Mouse (Mus musculus) liver, adult 2 months (tissue): Measurements from ENCODE around the gene Ephb2.

Experiments
- CTCF ChIP-seq: fragments of 200-500 bp; IDR thresholded peaks from 2 replicates; pipeline ENCODE4 v1.5.1; 2011; ENCODE audit warnings: low read depth, low read length, control low read depth
- POLR2A ChIP-seq: fragments of 200-500 bp; IDR thresholded peaks from 2 replicates; pipeline ENCODE4 v1.6.1; 2011; ENCODE audit warnings: low read length, control low read depth; ENCODE audit not compliant: insufficient read depth; ENCODE audit errors: extremely low read depth

DNA sequence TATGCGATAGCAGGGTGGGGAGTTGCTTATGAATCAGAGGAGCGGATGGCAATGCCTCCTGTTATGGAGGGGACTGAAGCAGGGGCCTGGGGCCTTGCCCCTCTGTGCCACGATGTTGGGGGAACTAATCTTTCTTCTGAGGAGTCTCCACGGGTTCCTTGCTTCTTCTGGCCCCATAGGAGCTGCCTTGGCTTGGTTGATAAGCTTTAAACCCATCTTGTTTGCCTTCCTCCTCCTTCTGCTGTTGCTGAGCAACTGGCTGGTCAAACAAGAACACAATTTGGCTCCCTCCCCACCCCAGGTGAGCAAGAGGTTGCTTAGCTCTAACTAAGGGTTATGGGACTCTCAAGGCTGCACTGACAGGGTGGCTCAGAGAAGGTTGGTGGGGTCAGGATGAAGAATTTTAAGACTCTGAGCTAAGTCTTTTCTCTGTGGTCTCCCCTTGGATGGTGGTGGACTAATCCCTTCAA, 225.4 kb downstream of the Ephb2 start, which contains the start of gene Tex46:
- TF ChIP-seq POLR2A (no peak), CTCF (no peak)
